Mouse (Mus musculus) hindbrain, embryonic 13.5 days (tissue): ENCODE measurements around the gene Sdhc. TPM values are rescaled to one million over a fixed set of nuclear protein-coding genes. Genes with fewer than 3 reads are reported as not detected.
A peak's percentile ranks its signal among the peaks of the same experiment; 100 is the strongest.

Experiments used
- ATAC-seq: fragments of 200-750 bp; cut with Nextera tagmentation; 2 replicates; pipeline ENCODE4 v1.8.0; 2017; ENCODE audit warnings: moderate TSS enrichment; ENCODE audit not compliant: low FRiP score
- H3K27ac ChIP-seq: fragments of 300-500 bp; sonication (generic); 2 replicates; pipeline ENCODE4 v1.5.1; 2015; ENCODE audit warnings: inconsistent platforms, mild to moderate bottlenecking, moderate library complexity
- H3K27me3 ChIP-seq: fragments of 300-500 bp; sonication (generic); 2 replicates; pipeline ENCODE4 v1.6.1; 2015; ENCODE audit warnings: mild to moderate bottlenecking, inconsistent platforms
- H3K36me3 ChIP-seq: fragments of 300-500 bp; sonication (generic); 2 replicates; pipeline ENCODE4 v1.6.1; 2015; ENCODE audit warnings: mild to moderate bottlenecking, inconsistent platforms
- H3K4me1 ChIP-seq: fragments of 300-500 bp; sonication (generic); replicated peaks from 2 replicates; pipeline ENCODE4 v1.6.1; 2015; ENCODE audit warnings: inconsistent platforms
- H3K4me2 ChIP-seq: fragments of 300-500 bp; sonication (generic); 2 replicates; pipeline ENCODE4 v1.6.1; 2015; ENCODE audit warnings: inconsistent platforms, mild to moderate bottlenecking, moderate library complexity
- H3K4me3 ChIP-seq: fragments of 300-500 bp; sonication (generic); 2 replicates; pipeline ENCODE4 v1.5.1; 2015; ENCODE audit warnings: mild to moderate bottlenecking, inconsistent platforms
- H3K9ac ChIP-seq: fragments of 300-500 bp; sonication (generic); 2 replicates; pipeline ENCODE4 v1.6.1; 2015; ENCODE audit warnings: mild to moderate bottlenecking, inconsistent platforms
- H3K9me3 ChIP-seq: fragments of 300-500 bp; sonication (generic); 2 replicates; pipeline ENCODE4 v1.6.1; 2016; ENCODE audit warnings: inconsistent platforms
- WGBS: fragments of 180-500 bp; shearing (Covaris S2); methylation state at CpG from one replicate; pipeline ENCODE4 v1.1.7; 2015; 5-methylcytosine and 5-hydroxymethylcytosine counted together
- polyA plus RNA-seq: library from polyadenylated mRNA; unstranded; fragments of >200 nt; fragmentation: Nextera tagmentation; extraction: Ambion mirVana; gene quantifications from 2 replicates; pipeline ENCODE4 v1.2.1, GENCODE M21; 2015

The Sdhc gene
- polyA plus RNA-seq, 1 experiment from 2014 or later: 259 TPM

- WGBS: 24% methylated on average over 13 of the region's 13 CpGs
- no peak overlapping the region for H3K9ac ChIP-seq
- no peaks in the 10 kb centered on the region for H3K9me3 ChIP-seq
- H3K4me3 ChIP-seq: no peak overlapping the region
- ATAC-seq: no peak
- peaks cover 27% of the 10 kb centered on the region for H3K4me1 ChIP-seq
- H3K27ac ChIP-seq: peak overlapping the region; percentile 2; the same call in 1 of the 2 replicates
- H3K36me3 ChIP-seq: no peaks in the 10 kb centered on the region
- peak overlapping the region; percentile 25; the same call in 1 of the 2 replicates for H3K4me2 ChIP-seq
- peaks cover 18% of the 10 kb centered on the region for H3K27me3 ChIP-seq
Observed at GRCm38 (mm10) chr1:171187851-171188700, 37.7 kb upstream of the Sdhc start.

GRCm38 (mm10) chr1:171185655-171186054 lies 35.3 kb upstream of the Sdhc start:
- Histone ChIP-seq H3K4me3 (no peak overlapping the region), H3K4me1 (peaks cover 19% of the 10 kb centered on the region), H3K4me2 (no peak overlapping the region), H3K36me3 (no peaks in the 10 kb centered on the region), H3K27ac (no peak overlapping the region), H3K9me3 (no peaks in the 10 kb centered on the region), H3K9ac (no peak overlapping the region), H3K27me3 (peaks cover under 1% of the 10 kb centered on the region; the same call in 1 of the 2 replicates)
- no peak for ATAC-seq
- WGBS: 67% methylated on average over 8 of the region's 8 CpGs

- H3K9ac ChIP-seq: no peak overlapping the region
- no peak for ATAC-seq
- no peaks in the 10 kb centered on the region for H3K36me3 ChIP-seq
- no peak overlapping the region for H3K27ac ChIP-seq
- no peaks in the 10 kb centered on the region for H3K27me3 ChIP-seq
- no peak overlapping the region for H3K4me2 ChIP-seq
- WGBS: 81% methylated on average over 7 of the region's 7 CpGs
- H3K9me3 ChIP-seq: no peaks in the 10 kb centered on the region
- H3K4me1 ChIP-seq: peaks cover 12% of the 10 kb centered on the region
- H3K4me3 ChIP-seq: no peak overlapping the region
Observed at GRCm38 (mm10) chr1:171184314-171184713, 33.9 kb upstream of the Sdhc start.

- 75% methylated on average over 3 of the region's 3 CpGs for WGBS
- Histone ChIP-seq H3K4me3 (no peak overlapping the region), H3K4me2 (no peak overlapping the region), H3K36me3 (no peaks in the 10 kb centered on the region), H3K4me1 (peaks cover 6% of the 10 kb centered on the region; the same call in 1 of the 2 replicates), H3K27me3 (no peaks in the 10 kb centered on the region), H3K9me3 (no peaks in the 10 kb centered on the region), H3K27ac (no peak overlapping the region), H3K9ac (no peak overlapping the region)
- no peak for ATAC-seq
Observed at GRCm38 (mm10) chr1:171183620-171184019, 33.2 kb upstream of the Sdhc start.

- 77% methylated on average over 3 of the region's 3 CpGs for WGBS
- Histone ChIP-seq H3K4me2 (no peak overlapping the region), H3K9ac (no peak overlapping the region), H3K27ac (no peak overlapping the region), H3K9me3 (no peaks in the 10 kb centered on the region), H3K36me3 (no peaks in the 10 kb centered on the region), H3K4me1 (peaks cover under 1% of the 10 kb centered on the region; the same call in 1 of the 2 replicates), H3K4me3 (no peak overlapping the region), H3K27me3 (no peaks in the 10 kb centered on the region)
- no peak for ATAC-seq
Observed at GRCm38 (mm10) chr1:171183025-171183424, 32.6 kb upstream of the Sdhc start.

GRCm38 (mm10) chr1:171179487-171180171 lies 29.2 kb upstream of the Sdhc start:
- Histone ChIP-seq H3K4me1 (no peaks in the 10 kb centered on the region), H3K36me3 (no peaks in the 10 kb centered on the region), H3K4me3 (no peak overlapping the region), H3K27ac (no peak overlapping the region), H3K9me3 (no peaks in the 10 kb centered on the region), H3K9ac (no peak overlapping the region), H3K27me3 (no peaks in the 10 kb centered on the region), H3K4me2 (no peak overlapping the region)
- WGBS: 79% methylated on average over 5 of the region's 5 CpGs
- no peak for ATAC-seq

- no peak for ATAC-seq
- no peak overlapping the region for H3K27ac ChIP-seq
- 96% methylated on average over 8 of the region's 8 CpGs for WGBS
- H3K4me3 ChIP-seq: no peak overlapping the region
- no peaks in the 10 kb centered on the region for H3K4me1 ChIP-seq
- no peak overlapping the region for H3K4me2 ChIP-seq
- no peaks in the 10 kb centered on the region for H3K36me3 ChIP-seq
- no peaks in the 10 kb centered on the region for H3K9me3 ChIP-seq
- no peaks in the 10 kb centered on the region for H3K27me3 ChIP-seq
- H3K9ac ChIP-seq: no peak overlapping the region
Observed at GRCm38 (mm10) chr1:171172779-171173178, 22.4 kb upstream of the Sdhc start.

- Histone ChIP-seq H3K4me3 (no peak overlapping the region), H3K27me3 (no peaks in the 10 kb centered on the region), H3K27ac (no peak overlapping the region), H3K4me1 (no peaks in the 10 kb centered on the region), H3K9me3 (no peaks in the 10 kb centered on the region), H3K4me2 (no peak overlapping the region), H3K36me3 (no peaks in the 10 kb centered on the region), H3K9ac (no peak overlapping the region)
- 61% methylated on average over 3 of the region's 3 CpGs for WGBS
- ATAC-seq: no peak
Observed at GRCm38 (mm10) chr1:171171138-171171537, 20.7 kb upstream of the Sdhc start.

GRCm38 (mm10) chr1:171169913-171170312 lies 19.5 kb upstream of the Sdhc start:
- Histone ChIP-seq H3K9ac (no peak overlapping the region), H3K4me1 (no peaks in the 10 kb centered on the region), H3K4me3 (no peak overlapping the region), H3K27ac (no peak overlapping the region), H3K9me3 (no peaks in the 10 kb centered on the region), H3K27me3 (no peaks in the 10 kb centered on the region), H3K36me3 (no peaks in the 10 kb centered on the region), H3K4me2 (no peak overlapping the region)
- 78% methylated on average over 3 of the region's 3 CpGs for WGBS
- no peak for ATAC-seq

GRCm38 (mm10) chr1:171168906-171169305 lies 18.5 kb upstream of the Sdhc start:
- no peaks in the 10 kb centered on the region for H3K36me3 ChIP-seq
- no peak overlapping the region for H3K4me3 ChIP-seq
- H3K27me3 ChIP-seq: no peaks in the 10 kb centered on the region
- H3K4me2 ChIP-seq: no peak overlapping the region
- no peaks in the 10 kb centered on the region for H3K9me3 ChIP-seq
- no peaks in the 10 kb centered on the region for H3K4me1 ChIP-seq
- H3K9ac ChIP-seq: no peak overlapping the region
- ATAC-seq: no peak
- no peak overlapping the region for H3K27ac ChIP-seq
- 89% methylated on average over 12 of the region's 12 CpGs for WGBS

GRCm38 (mm10) chr1:171165629-171166345 lies 15.4 kb upstream of the Sdhc start:
- Histone ChIP-seq H3K27me3 (peaks cover 8% of the 10 kb centered on the region), H3K27ac (no peak overlapping the region), H3K9me3 (no peaks in the 10 kb centered on the region), H3K9ac (no peak overlapping the region), H3K4me1 (no peaks in the 10 kb centered on the region), H3K4me2 (no peak overlapping the region), H3K4me3 (no peak overlapping the region), H3K36me3 (no peaks in the 10 kb centered on the region)
- 78% methylated on average over 5 of the region's 5 CpGs for WGBS
- no peak for ATAC-seq

GRCm38 (mm10) chr1:171164258-171164657 lies 13.9 kb upstream of the Sdhc start:
- ATAC-seq: no peak
- H3K4me1 ChIP-seq: peaks cover 7% of the 10 kb centered on the region; the same call in 1 of the 2 replicates
- H3K36me3 ChIP-seq: no peaks in the 10 kb centered on the region
- no peak overlapping the region for H3K9ac ChIP-seq
- 35% methylated on average over 3 of the region's 3 CpGs for WGBS
- H3K4me2 ChIP-seq: no peak overlapping the region
- peaks cover 23% of the 10 kb centered on the region for H3K27me3 ChIP-seq
- H3K4me3 ChIP-seq: no peak overlapping the region
- H3K27ac ChIP-seq: no peak overlapping the region
- no peaks in the 10 kb centered on the region for H3K9me3 ChIP-seq
